Mouse (Mus musculus) spleen, adult 2 months (tissue): ENCODE data around the gene Etfbkmt.

Experiments used
- CTCF ChIP-seq: fragments of 200-500 bp; IDR thresholded peaks from 2 replicates; pipeline ENCODE4 v1.5.1; 2011; ENCODE audit warnings: mild to moderate bottlenecking, inconsistent platforms; ENCODE audit not compliant: insufficient read depth, insufficient read length, insufficient replicate concordance; ENCODE audit errors: extremely low read depth
- POLR2A ChIP-seq: fragments of 200-500 bp; IDR thresholded peaks from 2 replicates; pipeline ENCODE4 v1.6.1; 2011; ENCODE audit warnings: low read depth, low read length, inconsistent platforms

DNA sequence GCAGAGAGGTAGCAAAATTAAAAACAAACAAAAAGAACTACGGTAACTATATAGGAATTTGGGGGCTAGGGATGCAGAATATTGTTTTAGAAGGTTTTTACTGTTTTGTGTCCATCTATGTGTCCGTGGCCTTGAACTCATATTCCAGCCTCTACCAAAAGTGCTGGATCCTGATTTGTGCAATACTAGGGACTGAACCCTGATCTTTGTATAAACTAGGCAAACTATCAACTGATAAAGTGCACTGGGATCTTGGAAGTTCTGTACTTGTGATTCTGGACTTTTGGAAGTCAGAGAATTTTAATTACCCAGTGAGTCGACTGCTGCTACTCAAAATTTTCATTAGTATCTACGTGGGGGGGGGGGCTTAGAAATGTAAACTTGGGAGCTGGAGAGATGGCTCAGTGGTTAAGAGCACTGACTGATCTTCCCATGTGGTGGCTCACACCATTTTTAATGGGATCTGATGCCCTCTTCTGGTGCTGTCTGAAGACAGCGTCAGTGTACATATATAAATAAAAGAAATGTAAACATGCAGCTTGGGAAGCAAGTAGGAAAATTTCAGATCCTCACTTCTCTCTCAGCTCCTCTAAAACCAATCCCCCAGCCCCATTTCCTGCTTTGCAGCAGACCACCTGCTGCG lies 13.9 kb downstream of the Etfbkmt start:
- TF ChIP-seq CTCF (no peak), POLR2A (no peak)
